Mouse (Mus musculus): Measurements from ENCODE around the gene Zranb2. TPM values are rescaled to one million over a fixed set of nuclear protein-coding genes. Genes with fewer than 3 reads are reported as not detected.

Gene Zranb2
- 338 TPM for polyA plus RNA-seq (2014; fragmentation: Illumina TruSeq; extraction: RNeasy Lipid Tissue Mini Kit (QIAGEN cat#74804); ENCODE audit: low read depth, low replicate concordance)

GRCm38 (mm10) chr3:157533964-157534785, at the start of gene Zranb2:
Zranb2 (plus strand) TSS chr3:157534160.

GRCm38 (mm10) chr3:157566725-157567565, 33.0 kb downstream of the Zranb2 start, which contains the start of gene Ptger3:
Ptger3 (plus strand) TSS chr3:157566892.

Other genes starting within 250 kb of the Zranb2 start
- gene Ptger3, start 32.7 kb downstream of the Zranb2 start, polyA plus RNA-seq (2014; fragmentation: Illumina TruSeq; extraction: RNeasy Lipid Tissue Mini Kit (QIAGEN cat#74804); ENCODE audit: low read depth, low replicate concordance), result 27.7 TPM

Data from sigmoid colon, adult 10 weeks (tissue).